Mouse (Mus musculus) forebrain, embryonic 12.5 days (tissue): Measurements from ENCODE around the gene Bicc1. TPM values are rescaled to one million over a fixed set of nuclear protein-coding genes. Genes with fewer than 3 reads are reported as not detected.

Experiments used
- ATAC-seq: fragments of 200-750 bp; cut with Nextera tagmentation; 2 replicates; pipeline ENCODE4 v1.8.0; 2017; ENCODE audit warnings: moderate TSS enrichment; ENCODE audit not compliant: low FRiP score
- H3K27ac ChIP-seq: fragments of 300-500 bp; sonication (generic); 2 replicates; pipeline ENCODE4 v1.5.1; 2016; ENCODE audit warnings: mild to moderate bottlenecking
- H3K27me3 ChIP-seq: fragments of 300-500 bp; sonication (generic); 2 replicates; pipeline ENCODE4 v1.6.1; 2016; ENCODE audit warnings: mild to moderate bottlenecking
- H3K36me3 ChIP-seq: fragments of 300-500 bp; sonication (generic); replicated peaks from 2 replicates; pipeline ENCODE4 v1.6.1; 2016; ENCODE audit warnings: mild to moderate bottlenecking
- H3K4me1 ChIP-seq: fragments of 300-500 bp; sonication (generic); 2 replicates; pipeline ENCODE4 v1.6.1; 2016
- H3K4me2 ChIP-seq: fragments of 300-500 bp; sonication (generic); 2 replicates; pipeline ENCODE4 v1.6.1; 2016; ENCODE audit warnings: mild to moderate bottlenecking, moderate library complexity
- H3K4me3 ChIP-seq: fragments of 300-500 bp; sonication (generic); replicated peaks from 2 replicates; pipeline ENCODE4 v1.5.1; 2016; ENCODE audit warnings: mild to moderate bottlenecking
- H3K9ac ChIP-seq: fragments of 300-500 bp; sonication (generic); 2 replicates; pipeline ENCODE4 v1.6.1; 2016; ENCODE audit warnings: mild to moderate bottlenecking
- H3K9me3 ChIP-seq: fragments of 300-500 bp; sonication (generic); 2 replicates; pipeline ENCODE4 v1.6.1; 2016
- WGBS: fragments of 180-500 bp; shearing (Covaris S2); methylation state at CpG from one replicate; pipeline ENCODE4 v1.1.7; 2016; 5-methylcytosine and 5-hydroxymethylcytosine counted together
- polyA plus RNA-seq: library from polyadenylated mRNA; unstranded; fragments of >200 nt; fragmentation: Nextera tagmentation; extraction: Ambion mirVana; gene quantifications from 2 replicates; pipeline ENCODE4 v1.2.1, GENCODE M21; 2016

Bicc1 gene
- polyA plus RNA-seq, 1 experiment from 2014 or later = 6.8 TPM

GRCm38 (mm10) chr10:71181931-71182330, 22.4 kb upstream of the Bicc1 start:
- H3K27ac ChIP-seq = no peak overlapping the region
- no peaks in the 10 kb centered on the region for H3K36me3 ChIP-seq
- H3K27me3 ChIP-seq = no peaks in the 10 kb centered on the region
- no peak for ATAC-seq
- 92% methylated on average over 4 of the region's 4 CpGs for WGBS
- H3K4me2 ChIP-seq = no peak overlapping the region
- H3K4me3 ChIP-seq = no peak overlapping the region
- no peaks in the 10 kb centered on the region for H3K4me1 ChIP-seq
- H3K9ac ChIP-seq = no peak overlapping the region
- 0 out of 2 replicates have a peak, but pooled peaks cover 4% of the 10 kb centered on the region for H3K9me3 ChIP-seq

- WGBS = 84% methylated on average over 2 of the region's 2 CpGs
- ATAC-seq = no peak
- H3K4me2 ChIP-seq = no peak overlapping the region
- no peak overlapping the region for H3K4me3 ChIP-seq
- H3K4me1 ChIP-seq = no peaks in the 10 kb centered on the region
- no peaks in the 10 kb centered on the region for H3K27me3 ChIP-seq
- H3K36me3 ChIP-seq = no peaks in the 10 kb centered on the region
- no peak overlapping the region for H3K27ac ChIP-seq
- 0 out of 2 replicates have a peak, but pooled peaks cover 4% of the 10 kb centered on the region for H3K9me3 ChIP-seq
- H3K9ac ChIP-seq = no peak overlapping the region
Observed at GRCm38 (mm10) chr10:71181091-71181490, 21.6 kb upstream of the Bicc1 start.

- 0 out of 2 replicates have a peak, but pooled peaks cover 4% of the 10 kb centered on the region for H3K9me3 ChIP-seq
- H3K27me3 ChIP-seq = no peaks in the 10 kb centered on the region
- H3K36me3 ChIP-seq = no peaks in the 10 kb centered on the region
- no peak overlapping the region for H3K27ac ChIP-seq
- 73% methylated on average over 2 of the region's 2 CpGs for WGBS
- H3K9ac ChIP-seq = no peak overlapping the region
- H3K4me2 ChIP-seq = no peak overlapping the region
- H3K4me3 ChIP-seq = no peak overlapping the region
- no peak for ATAC-seq
- H3K4me1 ChIP-seq = no peaks in the 10 kb centered on the region
Observed at GRCm38 (mm10) chr10:71180057-71180456, 20.6 kb upstream of the Bicc1 start.

GRCm38 (mm10) chr10:71177201-71177600, 17.7 kb upstream of the Bicc1 start:
- Histone ChIP-seq H3K4me2 (no peak overlapping the region), H3K27ac (no peak overlapping the region), H3K27me3 (no peaks in the 10 kb centered on the region), H3K9me3 (0 out of 2 replicates have a peak, but pooled peaks cover 4% of the 10 kb centered on the region), H3K36me3 (no peaks in the 10 kb centered on the region), H3K4me3 (no peak overlapping the region), H3K4me1 (no peaks in the 10 kb centered on the region), H3K9ac (no peak overlapping the region)
- WGBS = 90% methylated on average over 7 of the region's 7 CpGs
- no peak for ATAC-seq

- ATAC-seq = no peak
- H3K36me3 ChIP-seq = no peaks in the 10 kb centered on the region
- H3K4me1 ChIP-seq = no peaks in the 10 kb centered on the region
- no peak overlapping the region for H3K4me2 ChIP-seq
- H3K27ac ChIP-seq = no peak overlapping the region
- no peaks in the 10 kb centered on the region for H3K27me3 ChIP-seq
- WGBS = 75% methylated on average over 8 of the region's 8 CpGs
- H3K9me3 ChIP-seq = 0 out of 2 replicates have a peak, but pooled peaks cover 4% of the 10 kb centered on the region
- no peak overlapping the region for H3K9ac ChIP-seq
- no peak overlapping the region for H3K4me3 ChIP-seq
Observed at GRCm38 (mm10) chr10:71176341-71176740, 16.8 kb upstream of the Bicc1 start.

GRCm38 (mm10) chr10:71175280-71175679, 15.8 kb upstream of the Bicc1 start:
- 0 out of 2 replicates have a peak, but pooled peaks cover 3% of the 10 kb centered on the region for H3K9me3 ChIP-seq
- H3K27me3 ChIP-seq = no peaks in the 10 kb centered on the region
- WGBS = 96% methylated on average over 15 of the region's 15 CpGs
- H3K4me3 ChIP-seq = no peak overlapping the region
- no peak overlapping the region for H3K27ac ChIP-seq
- no peak for ATAC-seq
- H3K36me3 ChIP-seq = no peaks in the 10 kb centered on the region
- H3K9ac ChIP-seq = no peak overlapping the region
- no peak overlapping the region for H3K4me2 ChIP-seq
- H3K4me1 ChIP-seq = no peaks in the 10 kb centered on the region

- H3K9me3 ChIP-seq = no peaks in the 10 kb centered on the region
- no peaks in the 10 kb centered on the region for H3K4me1 ChIP-seq
- H3K4me3 ChIP-seq = no peak overlapping the region
- ATAC-seq = no peak
- no peaks in the 10 kb centered on the region for H3K27me3 ChIP-seq
- H3K4me2 ChIP-seq = no peak overlapping the region
- 100% methylated on average over 1 of the region's 1 CpGs for WGBS
- H3K9ac ChIP-seq = no peak overlapping the region
- no peaks in the 10 kb centered on the region for H3K36me3 ChIP-seq
- H3K27ac ChIP-seq = no peak overlapping the region
Observed at GRCm38 (mm10) chr10:71171414-71171813, 11.9 kb upstream of the Bicc1 start.

GRCm38 (mm10) chr10:71170771-71171170, 11.3 kb upstream of the Bicc1 start:
- ATAC-seq = no peak
- Histone ChIP-seq H3K9me3 (no peaks in the 10 kb centered on the region), H3K4me1 (no peaks in the 10 kb centered on the region), H3K4me2 (no peak overlapping the region), H3K27ac (no peak overlapping the region), H3K9ac (no peak overlapping the region), H3K4me3 (no peak overlapping the region), H3K27me3 (no peaks in the 10 kb centered on the region), H3K36me3 (no peaks in the 10 kb centered on the region)
- WGBS = 93% methylated on average over 5 of the region's 5 CpGs

GRCm38 (mm10) chr10:71169811-71170210, 10.3 kb upstream of the Bicc1 start:
- Histone ChIP-seq H3K9ac (no peak overlapping the region), H3K9me3 (no peaks in the 10 kb centered on the region), H3K4me1 (no peaks in the 10 kb centered on the region), H3K36me3 (no peaks in the 10 kb centered on the region), H3K4me3 (no peak overlapping the region), H3K4me2 (no peak overlapping the region), H3K27ac (no peak overlapping the region), H3K27me3 (no peaks in the 10 kb centered on the region)
- 94% methylated on average over 10 of the region's 10 CpGs for WGBS
- ATAC-seq = no peak

GRCm38 (mm10) chr10:71169171-71169570, 9.7 kb upstream of the Bicc1 start:
- H3K36me3 ChIP-seq = no peaks in the 10 kb centered on the region
- no peaks in the 10 kb centered on the region for H3K27me3 ChIP-seq
- no peak for ATAC-seq
- no peaks in the 10 kb centered on the region for H3K9me3 ChIP-seq
- H3K27ac ChIP-seq = no peak overlapping the region
- H3K4me3 ChIP-seq = no peak overlapping the region
- no peaks in the 10 kb centered on the region for H3K4me1 ChIP-seq
- no peak overlapping the region for H3K9ac ChIP-seq
- no peak overlapping the region for H3K4me2 ChIP-seq
- 48% methylated on average over 4 of the region's 4 CpGs for WGBS

- Histone ChIP-seq H3K4me2 (no peak overlapping the region), H3K4me3 (no peak overlapping the region), H3K27ac (no peak overlapping the region), H3K9me3 (no peaks in the 10 kb centered on the region), H3K27me3 (peaks cover 20% of the 10 kb centered on the region), H3K4me1 (peaks cover 11% of the 10 kb centered on the region), H3K36me3 (no peaks in the 10 kb centered on the region), H3K9ac (no peak overlapping the region)
- no peak for ATAC-seq
- 84% methylated on average over 12 of the region's 12 CpGs for WGBS
Observed at GRCm38 (mm10) chr10:71160449-71160848, 949 bp upstream of the Bicc1 start.

GRCm38 (mm10) chr10:71158940-71159675, 392 bp downstream of the Bicc1 start:
- H3K9me3 ChIP-seq = no peaks in the 10 kb centered on the region
- H3K27ac ChIP-seq = 0 out of 2 replicates have a peak overlapping the region, but pooled peaks have one; percentile 19
- peak; percentile 86 for ATAC-seq
- H3K4me3 ChIP-seq = peak overlapping the region; percentile 69
- peak overlapping the region; percentile 62 for H3K9ac ChIP-seq
- H3K4me2 ChIP-seq = peak overlapping the region; percentile 81
- WGBS = under 1% methylated on average over 56 of the region's 65 CpGs
- peaks cover 20% of the 10 kb centered on the region for H3K27me3 ChIP-seq
- H3K4me1 ChIP-seq = peaks cover 11% of the 10 kb centered on the region
- no peaks in the 10 kb centered on the region for H3K36me3 ChIP-seq

- Histone ChIP-seq H3K27ac (no peak overlapping the region), H3K9me3 (no peaks in the 10 kb centered on the region), H3K4me1 (peaks cover 11% of the 10 kb centered on the region), H3K36me3 (no peaks in the 10 kb centered on the region), H3K9ac (no peak overlapping the region), H3K27me3 (peaks cover 16% of the 10 kb centered on the region), H3K4me2 (no peak overlapping the region), H3K4me3 (no peak overlapping the region)
- ATAC-seq = no peak
- 87% methylated on average over 5 of the region's 5 CpGs for WGBS
Observed at GRCm38 (mm10) chr10:71156569-71156968, 2.9 kb downstream of the Bicc1 start.
